Mouse (Mus musculus) regulatory T cell (primary cell): ENCODE measurements around the gene Barx1.

Experiments used
- in situ Hi-C: fragments of 300-600 bp; cut with MboI, MseI; formaldehyde crosslinking; loops from one replicate; pipeline ENCODE4 v1.15.1; 2025; ENCODE audit warnings: high pct_unique_total_duplicates

Barx1 gene

DNA sequence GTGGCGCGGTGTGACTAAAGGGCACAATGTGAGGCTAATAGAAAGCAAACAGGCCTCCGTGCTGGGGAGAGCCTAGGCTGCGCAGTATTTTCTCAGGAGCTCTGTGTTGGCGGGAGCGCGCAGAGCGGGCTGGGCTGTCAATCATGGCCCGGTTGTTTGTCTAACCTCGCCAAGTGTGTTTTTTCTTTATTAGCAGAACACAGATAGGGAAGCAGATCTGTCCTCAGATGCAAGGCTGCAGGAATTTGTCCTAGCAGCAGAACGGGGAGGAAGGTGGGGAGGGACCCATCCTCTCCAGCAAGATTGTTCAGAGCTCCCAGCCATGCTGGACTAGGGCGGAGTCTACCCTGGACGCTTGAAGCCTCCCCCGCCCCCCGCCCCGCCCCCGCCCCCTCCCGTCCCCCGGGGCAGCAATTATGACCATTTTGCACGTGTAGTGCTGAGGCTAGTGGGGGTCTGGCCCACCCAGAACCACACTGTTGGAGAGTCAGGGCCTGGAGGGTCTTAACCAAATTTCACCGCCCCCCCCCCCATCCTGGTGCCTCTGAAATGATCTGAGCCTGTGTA lies 43.7 kb downstream of the Barx1 start:
- in situ Hi-C loops = no loop called here

DNA sequence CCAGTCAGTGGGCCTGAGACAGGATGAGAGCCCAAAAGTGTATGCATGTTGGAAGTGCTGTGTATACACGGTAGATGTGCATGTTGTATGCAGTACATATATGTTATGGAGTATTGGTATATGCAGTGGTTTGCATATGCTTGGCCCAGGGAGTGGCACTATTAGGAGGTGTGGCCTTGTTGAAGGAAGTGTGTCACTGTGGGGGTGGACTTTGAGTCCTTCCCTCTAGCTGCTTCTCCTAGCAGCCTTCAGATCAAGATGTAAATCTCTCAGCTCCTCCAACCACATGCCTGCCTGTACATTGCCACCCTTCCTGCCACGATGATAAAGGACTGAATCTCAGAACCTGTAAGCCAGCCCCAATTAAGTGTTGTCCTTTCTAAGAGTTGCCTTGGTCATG lies 49.9 kb downstream of the Barx1 start:
- in situ Hi-C loops = no loop called here

DNA sequence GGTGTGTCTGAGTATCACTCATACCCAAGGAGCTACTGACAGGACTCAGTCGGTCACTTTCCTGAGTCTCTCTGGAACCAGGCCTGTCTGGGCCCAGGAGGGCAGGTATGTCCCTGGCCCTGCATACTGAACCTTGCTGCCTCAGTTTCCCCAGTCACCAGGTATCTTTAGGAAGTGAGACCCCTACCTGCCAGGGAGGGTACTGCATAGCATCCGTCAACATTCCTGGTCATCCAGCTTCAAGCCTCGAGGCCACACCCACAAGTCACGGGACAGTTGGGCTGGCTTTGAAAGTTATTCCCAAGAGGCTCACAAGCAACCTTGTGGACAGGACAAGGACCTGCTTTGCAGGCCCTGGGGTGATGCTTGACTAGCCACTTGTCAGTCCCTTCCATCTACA lies 53.3 kb downstream of the Barx1 start:
- in situ Hi-C loops = no loop called here
